Mouse (Mus musculus): ENCODE measurements around the gene Gm8369.
"Not testable (repeated sequence)": the region's sequence is repeated elsewhere in the genome, so short reads cannot be mapped to it uniquely, and the experiment has no call there.

The Gm8369 gene

GRCm38 (mm10) chr19:11516246-11516645, 30.5 kb downstream of the Gm8369 start, which contains the start of gene Ms4a6b:
Gene Ms4a6b (plus strand): TSS chr19:11516512.
- DNase-seq (ENCODE audit: low spot score in 2 of 2) = no peak

GRCm38 (mm10) chr19:11516845-11517244, 31.1 kb downstream of the Gm8369 start:
- no peak for DNase-seq (ENCODE audit: low spot score in 2 of 2)

- not testable (repeated sequence) for DNase-seq (ENCODE audit: low spot score in 2 of 2)
Measured at GRCm38 (mm10) chr19:11517373-11517772, 31.6 kb downstream of the Gm8369 start.

GRCm38 (mm10) chr19:11518356-11518755, 32.6 kb downstream of the Gm8369 start:
- DNase-seq (ENCODE audit: low spot score in 2 of 2) = not testable (repeated sequence)

- DNase-seq (ENCODE audit: low spot score in 2 of 2) = no peak
Measured at GRCm38 (mm10) chr19:11520146-11520545, 34.4 kb downstream of the Gm8369 start.

- no peak for DNase-seq (ENCODE audit: low spot score in 2 of 2)
Measured at GRCm38 (mm10) chr19:11533421-11533820, 47.7 kb downstream of the Gm8369 start.

GRCm38 (mm10) chr19:11533888-11534445, 48.2 kb downstream of the Gm8369 start:
- DNase-seq (ENCODE audit: low spot score in 2 of 2) = no peak

GRCm38 (mm10) chr19:11536593-11536992, 50.9 kb downstream of the Gm8369 start, which contains the start of gene Ms4a4d:
Gene Ms4a4d (plus strand): TSS chr19:11536801.
- no peak for DNase-seq (ENCODE audit: low spot score in 2 of 2)

GRCm38 (mm10) chr19:11537336-11537735, 51.6 kb downstream of the Gm8369 start:
- no peak for DNase-seq (ENCODE audit: low spot score in 2 of 2)

- not testable (repeated sequence) for DNase-seq (ENCODE audit: low spot score in 2 of 2)
Measured at GRCm38 (mm10) chr19:11540166-11540821, 54.6 kb downstream of the Gm8369 start.

- not testable (repeated sequence) for DNase-seq (ENCODE audit: low spot score in 2 of 2)
Measured at GRCm38 (mm10) chr19:11544383-11544782, 58.6 kb downstream of the Gm8369 start.

GRCm38 (mm10) chr19:11547911-11548310, 62.2 kb downstream of the Gm8369 start:
- DNase-seq (ENCODE audit: low spot score in 2 of 2) = no peak

- no peak for DNase-seq (ENCODE audit: low spot score in 2 of 2)
Measured at GRCm38 (mm10) chr19:11554726-11555125, 69.0 kb downstream of the Gm8369 start.

GRCm38 (mm10) chr19:11559560-11559959, 73.8 kb downstream of the Gm8369 start:
- DNase-seq (ENCODE audit: low spot score in 2 of 2) = not testable (repeated sequence)
